Mouse (Mus musculus): Measurements from ENCODE around the gene Cc2d1a. TPM values are rescaled to one million over a fixed set of nuclear protein-coding genes. Genes with fewer than 3 reads are reported as not detected.
A peak's percentile ranks its signal among the peaks of the same experiment; 100 is the strongest.

Cc2d1a gene
- polyA plus RNA-seq, 1 experiment from 2014 or later, result 14.0 TPM

DNA sequence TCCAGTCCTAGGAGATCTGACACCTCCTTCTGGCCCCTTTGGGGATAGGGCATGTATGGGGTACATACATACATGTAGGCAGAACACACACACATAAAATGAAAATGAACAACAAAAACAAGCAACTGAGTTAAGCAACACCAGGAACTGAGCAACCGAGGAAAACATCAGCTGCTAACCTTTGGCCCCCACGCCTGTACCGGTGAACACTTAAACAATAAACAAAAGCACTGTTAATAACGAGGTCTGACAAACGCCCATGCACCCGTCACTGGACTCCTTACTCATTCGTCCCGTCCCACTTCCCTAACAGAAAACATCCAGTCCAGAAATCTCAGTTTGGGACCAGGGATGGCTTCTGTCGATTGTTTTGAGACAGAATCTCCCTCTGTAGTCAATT, 58.5 kb downstream of the Cc2d1a start:
- H3K9me3 ChIP-seq (replicated peaks), result no peaks in the 10 kb centered on the region
- peaks cover 95% of the 10 kb centered on the region for H3K36me3 ChIP-seq
- H3K4me3 ChIP-seq, result no peak overlapping the region
- DNase-seq (ENCODE audit: low spot score), result no peak
- H3K27me3 ChIP-seq (ENCODE audit: low read depth, poor library complexity, severe bottlenecking), result 0 out of 2 replicates have a peak, but pooled peaks cover 10% of the 10 kb centered on the region
- no peak overlapping the region for H3K27ac ChIP-seq (replicated peaks)
- peaks cover 10% of the 10 kb centered on the region for H3K4me1 ChIP-seq
- WGBS, result 86% methylated on average over 9 of the region's 9 CpGs

DNA sequence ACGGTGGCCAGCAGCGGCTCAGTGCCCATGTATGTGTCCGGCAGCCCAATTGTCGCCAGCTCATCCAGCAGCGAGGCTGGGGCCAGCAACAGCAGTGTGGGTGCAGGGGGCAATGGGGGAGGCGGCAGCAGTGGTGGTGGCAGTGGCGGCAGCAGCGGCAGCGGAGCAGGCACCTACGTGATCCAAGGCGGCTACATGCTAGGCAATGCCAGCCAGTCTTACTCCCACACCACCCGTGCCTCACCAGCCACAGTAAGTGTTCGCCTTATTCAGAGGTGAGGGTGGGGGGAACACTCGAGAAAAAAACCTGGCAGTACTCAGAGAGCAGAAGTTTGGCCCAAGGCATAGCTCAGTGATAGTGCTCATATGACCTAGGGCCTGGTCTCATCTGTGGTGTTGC, 59.9 kb downstream of the Cc2d1a start:
- Histone ChIP-seq H3K4me1 (peaks cover 25% of the 10 kb centered on the region), H3K4me3 (no peak overlapping the region), H3K9me3 (replicated peaks) (no peaks in the 10 kb centered on the region), H3K36me3 (peaks cover 93% of the 10 kb centered on the region), H3K27ac (replicated peaks) (no peak overlapping the region), H3K27me3 (ENCODE audit: low read depth, poor library complexity, severe bottlenecking) (0 out of 2 replicates have a peak, but pooled peaks cover 10% of the 10 kb centered on the region)
- DNase-seq (ENCODE audit: low spot score), result no peak
- 95% methylated on average over 14 of the region's 14 CpGs for WGBS

DNA sequence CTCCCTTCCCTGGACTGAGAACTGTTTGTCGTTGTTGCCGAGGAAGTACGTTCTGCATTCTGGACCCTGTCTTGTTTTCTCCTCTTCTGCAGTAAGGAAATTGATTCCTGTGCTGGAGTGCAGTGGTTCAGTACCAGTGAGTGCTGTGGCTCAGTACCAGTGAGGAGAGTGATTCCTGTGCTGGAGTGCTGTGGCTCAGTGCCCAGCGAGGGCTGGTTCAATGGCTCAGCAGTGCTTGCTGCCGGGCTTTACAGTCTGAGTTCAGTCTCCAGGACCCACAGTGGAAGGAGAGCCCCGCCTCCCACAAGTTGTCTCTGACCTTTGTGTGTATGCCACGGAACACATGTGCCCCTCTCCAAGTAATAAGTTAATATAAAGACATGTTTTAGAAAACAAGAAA, 60.6 kb downstream of the Cc2d1a start:
- 92% methylated on average over 7 of the region's 7 CpGs for WGBS
- H3K4me3 ChIP-seq, result no peak overlapping the region
- H3K36me3 ChIP-seq, result peaks cover 93% of the 10 kb centered on the region

DNA sequence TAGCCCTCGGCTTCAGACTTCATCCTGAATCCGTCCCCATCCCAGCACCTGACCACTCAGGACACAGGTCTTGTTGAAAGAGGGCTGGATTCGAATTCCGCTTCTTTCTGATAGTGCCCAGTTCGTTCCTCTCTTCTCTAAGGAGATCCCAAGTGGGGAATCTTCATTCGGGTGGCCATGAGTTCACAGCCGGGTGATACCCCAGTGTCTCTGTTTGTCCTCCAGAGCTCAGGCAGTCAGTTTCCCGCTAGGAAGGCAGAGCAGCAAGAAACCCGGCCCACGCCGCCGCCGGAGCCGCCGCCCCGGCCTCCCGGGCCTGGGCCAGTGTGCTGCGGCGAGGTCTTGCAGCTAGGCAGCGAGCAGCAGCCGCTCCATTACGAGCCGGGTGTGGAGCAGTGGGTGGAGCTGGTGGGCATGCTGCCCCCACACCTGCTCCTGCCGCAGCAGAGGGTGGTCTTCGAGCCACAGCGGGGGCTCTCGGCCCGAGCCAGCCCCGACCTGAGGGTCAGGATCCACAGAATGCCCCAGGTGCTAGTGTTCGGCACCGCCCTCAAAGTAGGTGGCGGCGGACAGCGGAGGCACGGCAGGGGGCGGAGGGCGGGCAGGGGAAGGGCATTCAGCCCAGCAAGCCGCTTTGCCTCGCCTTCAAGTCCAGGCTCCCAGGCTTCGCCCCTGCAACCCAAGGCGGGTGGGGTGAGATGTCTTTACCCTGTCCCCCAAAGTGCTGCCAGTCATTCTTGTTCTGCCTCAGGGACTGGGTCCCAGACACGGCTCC, 63.2 kb downstream of the Cc2d1a start:
- peak overlapping the region; percentile 32 for H3K4me3 ChIP-seq
- no peaks in the 10 kb centered on the region for H3K9me3 ChIP-seq (replicated peaks)
- 0 out of 2 replicates have a peak, but pooled peaks cover 10% of the 10 kb centered on the region for H3K27me3 ChIP-seq (ENCODE audit: low read depth, poor library complexity, severe bottlenecking)
- H3K36me3 ChIP-seq, result peaks cover 91% of the 10 kb centered on the region
- WGBS, result 28% methylated on average over 42 of the region's 42 CpGs
- peak; percentile 38 for DNase-seq (ENCODE audit: low spot score)
- H3K27ac ChIP-seq (replicated peaks), result peak overlapping the region; percentile 73
- peaks cover 30% of the 10 kb centered on the region for H3K4me1 ChIP-seq

More for the DNA sequence above, 60.6 kb downstream of the Cc2d1a start:
- no peak overlapping the region for H3K27ac ChIP-seq (replicated peaks)
- H3K27me3 ChIP-seq (ENCODE audit: low read depth, poor library complexity, severe bottlenecking), result 0 out of 2 replicates have a peak, but pooled peaks cover 10% of the 10 kb centered on the region
- DNase-seq (ENCODE audit: low spot score), result no peak
- H3K4me1 ChIP-seq, result peaks cover 30% of the 10 kb centered on the region
- H3K9me3 ChIP-seq (replicated peaks), result no peaks in the 10 kb centered on the region

DNA sequence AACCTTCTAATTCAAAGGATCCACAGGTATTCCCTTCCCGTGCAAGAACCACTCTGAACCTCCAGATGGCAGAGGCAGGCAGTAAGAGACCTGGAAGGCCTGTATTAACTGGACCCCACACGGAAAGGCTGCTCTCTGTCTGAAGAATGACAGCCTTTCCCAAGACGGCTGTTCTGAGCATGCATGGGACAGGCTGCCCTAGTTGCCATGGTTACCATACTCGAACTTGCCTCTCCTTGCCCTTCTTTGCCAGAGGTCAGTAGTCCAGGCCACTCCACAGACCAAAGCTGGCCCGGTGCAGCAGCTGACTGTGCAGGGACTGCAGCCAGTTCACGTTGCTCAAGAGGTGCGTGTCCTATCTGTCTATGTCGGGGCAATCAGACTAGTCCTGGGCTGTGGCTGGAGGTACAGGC, 63.9 kb downstream of the Cc2d1a start:
- peak; percentile 76 for DNase-seq (ENCODE audit: low spot score)
- Histone ChIP-seq H3K27me3 (ENCODE audit: low read depth, poor library complexity, severe bottlenecking) (0 out of 2 replicates have a peak, but pooled peaks cover 10% of the 10 kb centered on the region), H3K36me3 (peaks cover 91% of the 10 kb centered on the region), H3K27ac (replicated peaks) (peak overlapping the region; percentile 73; the same call in 1 of the 2 replicates), H3K9me3 (replicated peaks) (no peaks in the 10 kb centered on the region), H3K4me1 (peaks cover 30% of the 10 kb centered on the region), H3K4me3 (peak overlapping the region; percentile 22)
- WGBS, result 20% methylated on average over 8 of the region's 8 CpGs

MicroRNA genes within 50 kb of the gene (microRNA counts, 519-probe panel; counts per million panel counts)
- microRNA mmu-miR-181c, result not detected
- microRNA mmu-miR-709, result 1,301 counts per million, percentile 2 among the panel's probes with 10 or more counts

Small RNAs within 50 kb of the gene (microRNA-seq; reads per million reads assigned to microRNA genes)
- gene Gm25110, result not detected
- 6,195 reads per million, percentile 91 among the genes with 10 or more reads in this experiment for gene Mir181c
- gene Mir181d, result 4,742 reads per million, percentile 90 among the genes with 10 or more reads in this experiment
- gene Mir709, result not detected

Other genes with a start within 250 kb of the Cc2d1a start
- gene Adgrl1, start 247.8 kb downstream of the Cc2d1a start, polyA plus RNA-seq (2016; fragmentation: Nextera tagmentation; extraction: Ambion mirVana), result 8.6 and 11.3 TPM in 2 replicates
- 0.94 and 1.0 TPM in 2 replicates for gene Gm10644, start 192.7 kb downstream of the Cc2d1a start, polyA plus RNA-seq (2016; fragmentation: Nextera tagmentation; extraction: Ambion mirVana)
- 106 and 115 TPM in 2 replicates for gene Asf1b, start 192.4 kb downstream of the Cc2d1a start, polyA plus RNA-seq (2016; fragmentation: Nextera tagmentation; extraction: Ambion mirVana)
- 169 and 178 TPM in 2 replicates for gene Prkaca, start 174.9 kb downstream of the Cc2d1a start, polyA plus RNA-seq (2016; fragmentation: Nextera tagmentation; extraction: Ambion mirVana)
- 8.0 and 8.5 TPM in 2 replicates for gene Samd1, start 150.3 kb downstream of the Cc2d1a start, polyA plus RNA-seq (2016; fragmentation: Nextera tagmentation; extraction: Ambion mirVana)
- 0.68 and 0.99 TPM in 2 replicates for gene 1700067K01Rik, start 146.4 kb downstream of the Cc2d1a start, polyA plus RNA-seq (2016; fragmentation: Nextera tagmentation; extraction: Ambion mirVana)
- 0.20 and 0.67 TPM in 2 replicates for gene 2210011C24Rik, start 135.8 kb downstream of the Cc2d1a start, polyA plus RNA-seq (2016; fragmentation: Nextera tagmentation; extraction: Ambion mirVana)
- 7.9 and 8.0 TPM in 2 replicates for gene Palm3, start 126.5 kb downstream of the Cc2d1a start, polyA plus RNA-seq (2016; fragmentation: Nextera tagmentation; extraction: Ambion mirVana)
- gene Il27ra, start 105.3 kb downstream of the Cc2d1a start, polyA plus RNA-seq (2016; fragmentation: Nextera tagmentation; extraction: Ambion mirVana), result 0.17 and 0.21 TPM in 2 replicates
- 0.20 TPM in 1 of 2 replicates, not detected in the other for gene Rln3, start 102.9 kb downstream of the Cc2d1a start, polyA plus RNA-seq (2016; fragmentation: Nextera tagmentation; extraction: Ambion mirVana)
- gene Gm10643, start 82.8 kb downstream of the Cc2d1a start, polyA plus RNA-seq (2016; fragmentation: Nextera tagmentation; extraction: Ambion mirVana), result 0.69 and 1.6 TPM in 2 replicates
- 7.7 and 8.6 TPM in 2 replicates for gene Rfx1, start 81.1 kb downstream of the Cc2d1a start, polyA plus RNA-seq (2016; fragmentation: Nextera tagmentation; extraction: Ambion mirVana)
- gene Dcaf15, start 43.2 kb downstream of the Cc2d1a start, polyA plus RNA-seq (2016; fragmentation: Nextera tagmentation; extraction: Ambion mirVana), result 16.3 and 17.5 TPM in 2 replicates
- gene Podnl1, start 21.9 kb downstream of the Cc2d1a start, polyA plus RNA-seq (2016; fragmentation: Nextera tagmentation; extraction: Ambion mirVana), result 0.09 and 0.14 TPM in 2 replicates
- 2.4 TPM in 2 replicates for gene 4930432K21Rik, start 89 bp upstream of the Cc2d1a start, polyA plus RNA-seq (2016; fragmentation: Nextera tagmentation; extraction: Ambion mirVana)
- 3.0 and 5.6 TPM in 2 replicates for gene Nanos3, start 37.3 kb upstream of the Cc2d1a start, polyA plus RNA-seq (2016; fragmentation: Nextera tagmentation; extraction: Ambion mirVana)
- 30.4 and 39.5 TPM in 2 replicates for gene Zswim4, start 89.1 kb upstream of the Cc2d1a start, polyA plus RNA-seq (2016; fragmentation: Nextera tagmentation; extraction: Ambion mirVana)
- gene D8Ertd738e, start 101.8 kb upstream of the Cc2d1a start, polyA plus RNA-seq (2016; fragmentation: Nextera tagmentation; extraction: Ambion mirVana), result 363 and 389 TPM in 2 replicates
- 65.5 and 72.0 TPM in 2 replicates for gene Mri1, start 109.4 kb upstream of the Cc2d1a start, polyA plus RNA-seq (2016; fragmentation: Nextera tagmentation; extraction: Ambion mirVana)
- 23.8 and 24.1 TPM in 2 replicates for gene Ccdc130, start 122.4 kb upstream of the Cc2d1a start, polyA plus RNA-seq (2016; fragmentation: Nextera tagmentation; extraction: Ambion mirVana)
- gene Cacna1a, start 240.5 kb upstream of the Cc2d1a start, polyA plus RNA-seq (2016; fragmentation: Nextera tagmentation; extraction: Ambion mirVana), result 6.9 and 9.2 TPM in 2 replicates

Data from midbrain, embryonic 10.5 days (tissue).